Mouse (Mus musculus) Patski (cell line): Measurements from ENCODE around the gene Gm8082. TPM values are rescaled to one million over a fixed set of nuclear protein-coding genes. Genes with fewer than 3 reads are reported as not detected.
"Not testable (repeated sequence)": the region's sequence is repeated elsewhere in the genome, so short reads cannot be mapped to it uniquely, and the experiment has no call there.

Experiments used
- ATAC-seq: fragments of 100-300 bp; one replicate; pipeline ENCODE4 v1.8.0; 2021
- CTCF ChIA-PET: fragments of 350-600 bp; sonication (Branson Sonifier 250); formaldehyde crosslinking; loops from one replicate; lab custom pipeline; 2022; ENCODE audit warnings: inconsistent platforms; lab: Charles Lee
- POLR2A ChIA-PET: fragments of 350-600 bp; sonication (Branson Sonifier 250); formaldehyde crosslinking; loops from one replicate; lab custom pipeline; 2022; ENCODE audit warnings: antibody characterized with exemption, inconsistent platforms; lab: Charles Lee
- DNase-seq: peaks from one replicate; pipeline ENCODE4 v3.0.0-alpha.2; 2011; ENCODE audit warnings: low read depth, low spot score
- H3K27me3 ChIP-seq: fragments of 371-371 bp; one replicate; pipeline ENCODE4 v1.5.1; 2021
- in situ Hi-C: fragments of 300-500 bp; cut with MboI; formaldehyde crosslinking; loops from 3 replicates; pipeline ENCODE4 v1.11.1; 2018; ENCODE audit warnings: low pct_unique_long_range_greater_than_20kb, mixed read lengths
- polyA plus RNA-seq: library from polyadenylated mRNA; unstranded; gene quantifications from one replicate; pipeline ENCODE4 v1.2.3, GENCODE M21; 2021

Gm8082 gene
- not detected for polyA plus RNA-seq

DNA sequence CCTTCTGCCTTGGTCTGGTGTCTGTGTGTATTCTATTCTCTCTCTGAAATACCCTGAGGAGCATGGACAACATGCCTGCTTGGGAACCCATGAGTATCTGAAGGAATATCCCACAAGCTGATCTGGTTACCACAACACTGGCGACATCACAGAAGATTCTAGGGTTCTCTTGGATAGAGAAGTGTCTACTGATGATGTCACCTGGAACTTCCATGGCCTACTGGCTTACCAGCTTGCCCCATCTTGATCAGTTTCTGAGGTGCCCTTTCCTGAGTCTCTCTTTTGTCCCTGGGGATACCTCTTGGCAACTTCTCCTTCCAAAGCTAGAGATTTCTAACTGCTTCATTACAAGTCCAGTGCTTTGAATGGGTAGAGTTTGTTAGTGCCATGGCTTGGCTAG lies at the start of gene Gm8082:
Gene Gm8082, minus strand, starts transcription at position 101 of the 400 bp plus-strand sequence.
- ATAC-seq, in situ Hi-C loops, POLR2A ChIA-PET, H3K27me3 ChIP-seq, CTCF ChIA-PET, DNase-seq: not testable (repeated sequence)

DNA sequence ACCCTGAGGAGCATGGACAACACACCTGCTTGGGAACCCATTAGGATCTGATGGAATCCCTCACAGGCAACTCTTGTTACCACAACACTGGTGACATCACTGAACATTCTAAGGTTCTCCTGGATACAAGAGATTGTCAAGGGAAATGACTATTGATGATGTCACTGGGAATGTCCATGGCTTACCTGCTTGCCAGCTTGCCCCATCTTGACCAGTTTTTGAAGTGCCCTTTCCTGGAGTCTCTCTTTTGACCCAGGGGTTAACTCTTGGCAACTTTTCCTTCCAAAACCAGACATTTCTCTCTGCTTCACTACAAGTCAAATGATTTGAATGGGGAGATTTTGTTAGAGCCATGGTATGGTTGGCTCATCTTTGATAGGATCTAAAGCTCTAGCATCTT lies 22.1 kb upstream of the Gm8082 start, which contains the start of gene Gm10376:
Gene Gm10376, minus strand, starts transcription at position 101 of the 400 bp plus-strand sequence.
- POLR2A ChIA-PET, CTCF ChIA-PET, ATAC-seq, in situ Hi-C loops, H3K27me3 ChIP-seq, DNase-seq: not testable (repeated sequence)

Other genes starting within 250 kb of the Gm8082 start
- gene Gm3015, start 224.8 kb downstream of the Gm8082 start, polyA plus RNA-seq: not detected
- gene Gm10377, start 195.6 kb downstream of the Gm8082 start, polyA plus RNA-seq: not detected
- not detected for gene Gm21977, start 140.1 kb downstream of the Gm8082 start, polyA plus RNA-seq
- not detected for gene Gm10376, start 22.0 kb upstream of the Gm8082 start, polyA plus RNA-seq
- not detected for gene Gm8094, start 83.0 kb upstream of the Gm8082 start, polyA plus RNA-seq
- gene Gm8104, start 107.0 kb upstream of the Gm8082 start, polyA plus RNA-seq: not detected
- not detected for gene Gm7233, start 186.2 kb upstream of the Gm8082 start, polyA plus RNA-seq
- not detected for gene Gm8122, start 241.7 kb upstream of the Gm8082 start, polyA plus RNA-seq